Mouse (Mus musculus) lung, adult 2 months (tissue): Measurements from ENCODE around the gene Pradc1.

Experiments
- CTCF ChIP-seq: fragments of 200-500 bp; IDR thresholded peaks from 2 replicates; pipeline ENCODE4 v1.5.1; 2011; ENCODE audit warnings: mild to moderate bottlenecking, low read length, control low read depth; ENCODE audit not compliant: insufficient read depth
- POLR2A ChIP-seq: fragments of 200-500 bp; IDR thresholded peaks from 2 replicates; pipeline ENCODE4 v1.6.1; 2011; ENCODE audit warnings: low read depth, mild to moderate bottlenecking, control low read depth, low read length, borderline replicate concordance; ENCODE audit errors: extremely low read depth

DNA sequence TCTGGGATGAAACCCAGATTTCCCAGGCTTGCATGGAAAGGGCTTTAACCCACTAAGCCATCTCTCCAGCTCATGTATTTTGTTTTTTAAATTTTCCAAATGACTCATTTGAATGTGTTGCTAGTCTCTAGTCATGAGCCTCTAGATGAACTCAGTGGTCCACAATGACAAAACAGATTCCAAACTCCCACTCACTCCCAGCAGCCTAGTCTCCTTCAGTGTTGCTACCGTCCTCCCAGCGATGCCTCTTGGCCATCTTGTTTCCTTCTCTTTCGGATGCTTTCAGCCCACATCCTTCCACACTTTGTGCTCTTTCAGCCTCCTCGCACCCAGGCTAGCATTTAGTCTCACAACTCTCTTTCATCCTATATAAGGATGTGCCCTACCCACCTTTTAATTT is 38.5 kb upstream of the Pradc1 start:
- TF ChIP-seq CTCF (no peak), POLR2A (no peak)
